Mouse (Mus musculus): Measurements from ENCODE around the gene Rapgef1. TPM values are rescaled to one million over a fixed set of nuclear protein-coding genes. Genes with fewer than 3 reads are reported as not detected.

Gene Rapgef1
- total and polyA plus RNA-seq, 2 experiments from 2014 or later = 19.4 to 99.1 TPM

- H3K4me3 ChIP-seq (ENCODE audit: low read depth, low read length) = no peak overlapping the region
- no peak overlapping the region for H3K9ac ChIP-seq
- H3K36me3 ChIP-seq (ENCODE audit: insufficient read depth) = no peaks in the 10 kb centered on the region; the same call in 1 of the 2 replicates
- H3K4me2 ChIP-seq (ENCODE audit: low read depth) = no peak overlapping the region
- H3K4me1 ChIP-seq (ENCODE audit: insufficient read depth) = peaks cover 15% of the 10 kb centered on the region
- H3K27ac ChIP-seq (ENCODE audit: low read depth, low read length) = no peak overlapping the region
- TF ChIP-seq CTCF (IDR thresholded peaks at IDR 0.05; ENCODE audit: low read depth) = no peak
- ATAC-seq (no peak), DNase-seq (peak; percentile 50)
- H3K9me3 ChIP-seq (ENCODE audit: low read length) = no peaks in the 10 kb centered on the region
- 25% methylated on average over 6 of the region's 6 CpGs for WGBS
- H3K27me3 ChIP-seq (ENCODE audit: insufficient read depth, low read length) = no peaks in the 10 kb centered on the region
These were observed 13.6 kb downstream of the Rapgef1 start for GRCm38 (mm10) chr2:29633101-29633554.

- no peak overlapping the region for H3K4me2 ChIP-seq (ENCODE audit: low read depth)
- no peak for DNase-seq
- peaks cover 15% of the 10 kb centered on the region for H3K4me1 ChIP-seq (ENCODE audit: insufficient read depth)
- 78% methylated on average over 3 of the region's 3 CpGs for WGBS
- no peak for TF ChIP-seq CTCF (IDR thresholded peaks at IDR 0.05; ENCODE audit: low read depth)
- no peak overlapping the region for H3K4me3 ChIP-seq (ENCODE audit: low read depth, low read length)
- no peak for ATAC-seq
- no peak overlapping the region; the same call in 1 of the 2 replicates for H3K27ac ChIP-seq (ENCODE audit: low read depth, low read length)
- no peaks in the 10 kb centered on the region; the same call in 1 of the 2 replicates for H3K36me3 ChIP-seq (ENCODE audit: insufficient read depth)
- no peak overlapping the region for H3K9ac ChIP-seq
- no peaks in the 10 kb centered on the region for H3K27me3 ChIP-seq (ENCODE audit: insufficient read depth, low read length)
- no peaks in the 10 kb centered on the region for H3K9me3 ChIP-seq (ENCODE audit: low read length)
These were observed 14.3 kb downstream of the Rapgef1 start for GRCm38 (mm10) chr2:29633782-29634181.

- peak; percentile 46 for DNase-seq
- TF ChIP-seq CTCF (IDR thresholded peaks at IDR 0.05; ENCODE audit: low read depth) = no peak
These were observed 15.0 kb downstream of the Rapgef1 start for GRCm38 (mm10) chr2:29634541-29634940.

GRCm38 (mm10) chr2:29635966-29636507, 16.5 kb downstream of the Rapgef1 start:
- H3K36me3 ChIP-seq (ENCODE audit: insufficient read depth) = no peaks in the 10 kb centered on the region
- WGBS = 94% methylated on average over 5 of the region's 5 CpGs

More at GRCm38 (mm10) chr2:29634541-29634940, 15.0 kb downstream of the Rapgef1 start:
- Histone ChIP-seq H3K9ac (no peak overlapping the region), H3K9me3 (ENCODE audit: low read length) (no peaks in the 10 kb centered on the region), H3K4me1 (ENCODE audit: insufficient read depth) (peaks cover 15% of the 10 kb centered on the region), H3K36me3 (ENCODE audit: insufficient read depth) (no peaks in the 10 kb centered on the region), H3K27me3 (ENCODE audit: insufficient read depth, low read length) (no peaks in the 10 kb centered on the region), H3K27ac (ENCODE audit: low read depth, low read length) (no peak overlapping the region), H3K4me2 (ENCODE audit: low read depth) (no peak overlapping the region), H3K4me3 (ENCODE audit: low read depth, low read length) (no peak overlapping the region)
- WGBS = 66% methylated on average over 5 of the region's 5 CpGs
- peak; percentile 59; the same call in 1 of the 2 replicates for ATAC-seq

GRCm38 (mm10) chr2:29637528-29637927, 18.0 kb downstream of the Rapgef1 start:
- no peak for TF ChIP-seq CTCF (IDR thresholded peaks at IDR 0.05; ENCODE audit: low read depth)
- H3K27ac ChIP-seq (ENCODE audit: low read depth, low read length) = no peak overlapping the region
- no peaks in the 10 kb centered on the region for H3K36me3 ChIP-seq (ENCODE audit: insufficient read depth)
- ATAC-seq = no peak
- no peaks in the 10 kb centered on the region for H3K9me3 ChIP-seq (ENCODE audit: low read length)
- no peak for DNase-seq
- no peak overlapping the region for H3K4me3 ChIP-seq (ENCODE audit: low read depth, low read length)
- H3K9ac ChIP-seq = no peak overlapping the region
- H3K4me1 ChIP-seq (ENCODE audit: insufficient read depth) = peaks cover 15% of the 10 kb centered on the region
- no peak overlapping the region for H3K4me2 ChIP-seq (ENCODE audit: low read depth)
- H3K27me3 ChIP-seq (ENCODE audit: insufficient read depth, low read length) = no peaks in the 10 kb centered on the region

More at GRCm38 (mm10) chr2:29635966-29636507, 16.5 kb downstream of the Rapgef1 start:
- H3K27ac ChIP-seq (ENCODE audit: low read depth, low read length) = no peak overlapping the region
- DNase-seq (no peak), ATAC-seq (no peak)
- no peak overlapping the region for H3K9ac ChIP-seq
- peaks cover 15% of the 10 kb centered on the region for H3K4me1 ChIP-seq (ENCODE audit: insufficient read depth)
- no peak overlapping the region for H3K4me3 ChIP-seq (ENCODE audit: low read depth, low read length)
- no peak for TF ChIP-seq CTCF (IDR thresholded peaks at IDR 0.05; ENCODE audit: low read depth)
- H3K27me3 ChIP-seq (ENCODE audit: insufficient read depth, low read length) = no peaks in the 10 kb centered on the region
- no peak overlapping the region for H3K4me2 ChIP-seq (ENCODE audit: low read depth)
- no peaks in the 10 kb centered on the region for H3K9me3 ChIP-seq (ENCODE audit: low read length)

GRCm38 (mm10) chr2:29639377-29639776, 19.9 kb downstream of the Rapgef1 start:
- Histone ChIP-seq H3K4me2 (ENCODE audit: low read depth) (no peak overlapping the region), H3K4me1 (ENCODE audit: insufficient read depth) (peaks cover 5% of the 10 kb centered on the region; the same call in 1 of the 2 replicates), H3K9me3 (ENCODE audit: low read length) (no peaks in the 10 kb centered on the region), H3K27me3 (ENCODE audit: insufficient read depth, low read length) (no peaks in the 10 kb centered on the region), H3K9ac (no peak overlapping the region), H3K4me3 (ENCODE audit: low read depth, low read length) (no peak overlapping the region), H3K36me3 (ENCODE audit: insufficient read depth) (no peaks in the 10 kb centered on the region), H3K27ac (ENCODE audit: low read depth, low read length) (no peak overlapping the region)
- WGBS = 67% methylated on average over 1 of the region's 1 CpGs
- ATAC-seq (no peak), DNase-seq (no peak)
- no peak for TF ChIP-seq CTCF (IDR thresholded peaks at IDR 0.05; ENCODE audit: low read depth)

GRCm38 (mm10) chr2:29639953-29640743, 20.6 kb downstream of the Rapgef1 start:
- Histone ChIP-seq H3K27ac (ENCODE audit: low read depth, low read length) (no peak overlapping the region), H3K36me3 (ENCODE audit: insufficient read depth) (no peaks in the 10 kb centered on the region), H3K9me3 (ENCODE audit: low read length) (no peaks in the 10 kb centered on the region), H3K4me2 (ENCODE audit: low read depth) (no peak overlapping the region), H3K27me3 (ENCODE audit: insufficient read depth, low read length) (no peaks in the 10 kb centered on the region), H3K9ac (no peak overlapping the region), H3K4me1 (ENCODE audit: insufficient read depth) (no peaks in the 10 kb centered on the region), H3K4me3 (ENCODE audit: low read depth, low read length) (no peak overlapping the region)
- TF ChIP-seq CTCF (IDR thresholded peaks at IDR 0.05; ENCODE audit: low read depth) = no peak
- no peak for ATAC-seq
- DNase-seq = no peak
- 93% methylated on average over 5 of the region's 5 CpGs for WGBS
